In the genomic region with DNA sequence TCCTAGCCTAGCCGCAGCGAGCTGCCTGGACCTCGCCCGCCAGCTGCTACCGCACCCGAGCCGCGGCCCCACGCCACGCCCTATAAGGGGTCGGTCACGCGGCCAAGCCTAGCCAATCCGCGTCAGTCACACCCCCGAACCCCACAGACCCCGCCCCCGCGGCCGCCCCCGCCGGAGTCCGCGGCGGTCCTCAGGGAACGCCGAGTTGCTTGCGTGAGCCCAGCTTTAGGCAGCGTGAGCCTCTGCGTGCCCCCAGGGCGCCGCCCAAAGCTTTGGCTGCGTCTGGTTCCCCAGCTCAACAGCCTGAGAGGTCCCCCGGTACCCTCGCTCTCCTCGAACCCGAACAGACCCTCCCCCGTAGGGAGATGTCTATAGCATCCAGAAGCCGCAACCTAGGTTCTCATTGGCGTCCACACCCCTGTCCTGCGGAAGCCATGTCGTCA, we compare ENCODE assay signal across 8 mouse cellular contexts. TPM values are rescaled to one million over a fixed set of nuclear protein-coding genes. Genes with fewer than 3 reads are reported as not detected.
DNase-seq lines count a peak whose midpoint lies in the region; ATAC-seq and TF ChIP-seq lines count a peak whose summit lies in the region.

A gene (minus strand): TSS at position 38 of the 443 bp plus-strand sequence.

- H3K4me1 ChIP-seq in kidney, postnatal 0 days (replicated peaks; ENCODE audit: insufficient read depth, low read length), result peaks cover 12% of the 10 kb centered on the region
- H3K4me1 ChIP-seq in liver, embryonic 11.5 days (replicated peaks; ENCODE audit: control insufficient read depth, insufficient read depth, low read length), result peaks cover 11% of the 10 kb centered on the region
- no peaks in the 10 kb centered on the region for H3K4me1 ChIP-seq in neural tube, embryonic 14.5 days (ENCODE audit: control insufficient read depth, insufficient read depth, low read length)

- H3K4me2 ChIP-seq in kidney, postnatal 0 days (ENCODE audit: low read length), result peak within 1 kb of the TSS; percentile 96
- peak within 1 kb of the TSS; percentile 90 for H3K4me2 ChIP-seq in liver, embryonic 11.5 days
- peak within 1 kb of the TSS; percentile 83 for H3K4me2 ChIP-seq in neural tube, embryonic 14.5 days (ENCODE audit: low read depth, low read length)

- no peaks in the 10 kb centered on the region for H3K9me3 ChIP-seq in kidney, postnatal 0 days (replicated peaks; ENCODE audit: low read length)
- H3K9me3 ChIP-seq in liver, embryonic 11.5 days (ENCODE audit: control insufficient read depth, low read length), result no peaks in the 10 kb centered on the region
- no peaks in the 10 kb centered on the region for H3K9me3 ChIP-seq in neural tube, embryonic 14.5 days (ENCODE audit: control insufficient read depth, low read length)

- no peak for TF ChIP-seq CTCF in kidney, postnatal 0 days (IDR thresholded peaks at IDR 0.05; ENCODE audit: low read depth)

- DNase-seq in lung, adult 18-20 months, result peak; percentile 17 to 19
- no peak for DNase-seq in lung, postnatal 25 days (ENCODE audit: low spot score)
- DNase-seq in gastrocnemius, postnatal 25 days, result peak; percentile 31
- DNase-seq in kidney, postnatal 0 days (ENCODE audit: low spot score), result peak; percentile 42
- peak; percentile 65 for DNase-seq in liver, embryonic 11.5 days (ENCODE audit: low spot score)
- peak; percentile 34 to 41 for DNase-seq in thymus, adult 18-20 months

- no peak within 1 kb of the TSS for H3K27ac ChIP-seq in kidney, postnatal 0 days
- no peak within 1 kb of the TSS for H3K27ac ChIP-seq in liver, embryonic 11.5 days (ENCODE audit: low read depth, low read length)
- H3K27ac ChIP-seq in neural tube, embryonic 14.5 days (ENCODE audit: low read depth, low read length), result peak within 1 kb of the TSS; percentile 62

- peaks cover 21% of the 10 kb centered on the region for H3K27me3 ChIP-seq in kidney, postnatal 0 days (ENCODE audit: insufficient read depth, low read length)
- peaks cover 30% of the 10 kb centered on the region for H3K27me3 ChIP-seq in liver, embryonic 11.5 days (replicated peaks; ENCODE audit: control insufficient read depth, insufficient read depth, low read length)
- 0 out of 2 replicates have a peak, but pooled peaks cover 2% of the 10 kb centered on the region for H3K27me3 ChIP-seq in neural tube, embryonic 14.5 days (ENCODE audit: control insufficient read depth, insufficient read depth, low read length)

- peak; percentile 46 for ATAC-seq in common myeloid progenitor, adult 5-6 weeks (replicated peaks; ENCODE audit: low read depth, poor library complexity, severe bottlenecking)
- ATAC-seq in kidney, postnatal 0 days (replicated peaks; ENCODE audit: low FRiP score, low read depth), result peak; percentile 78
- ATAC-seq in liver, embryonic 11.5 days (replicated peaks; ENCODE audit: low FRiP score), result peak; percentile 84
- ATAC-seq in neural tube, embryonic 14.5 days (ENCODE audit: low read depth), result peak; percentile 92

- no peaks in the 10 kb centered on the region for H3K36me3 ChIP-seq in kidney, postnatal 0 days (ENCODE audit: insufficient read depth, low read length)
- no peaks in the 10 kb centered on the region for H3K36me3 ChIP-seq in liver, embryonic 11.5 days (ENCODE audit: control insufficient read depth, insufficient read depth, low read length)
- H3K36me3 ChIP-seq in neural tube, embryonic 14.5 days (ENCODE audit: control insufficient read depth, insufficient read depth, low read length), result no peaks in the 10 kb centered on the region

- WGBS in kidney, postnatal 0 days, result under 1% methylated on average over 41 of the region's 42 CpGs
- under 1% methylated on average over 40 of the region's 42 CpGs for WGBS in liver, embryonic 11.5 days
- under 1% methylated on average over 41 of the region's 42 CpGs for WGBS in neural tube, embryonic 14.5 days

- H3K4me3 ChIP-seq in kidney, postnatal 0 days (replicated peaks; ENCODE audit: low read depth, low read length), result peak within 1 kb of the TSS; percentile 49
- peak within 1 kb of the TSS; percentile 57 for H3K4me3 ChIP-seq in liver, embryonic 11.5 days (ENCODE audit: low read depth, low read length)
- H3K4me3 ChIP-seq in neural tube, embryonic 14.5 days (ENCODE audit: low read depth, low read length), result peak within 1 kb of the TSS; percentile 76

- no peak within 1 kb of the TSS for H3K9ac ChIP-seq in kidney, postnatal 0 days (ENCODE audit: low read depth, low read length)
- no peak within 1 kb of the TSS for H3K9ac ChIP-seq in liver, embryonic 11.5 days (ENCODE audit: low read depth, low read length)
- H3K9ac ChIP-seq in neural tube, embryonic 14.5 days (replicated peaks; ENCODE audit: low read depth, low read length), result peak within 1 kb of the TSS; percentile 84

RNA-seq across cellular contexts. Expression of the gene that starts here (rescaled TPM):
- total RNA-seq in common myeloid progenitor, adult 5-6 weeks (2017), result 1.8 TPM in 1 of 2 replicates, not detected in the other
- total RNA-seq in gastrocnemius, postnatal 25 days (2021), result under 1 TPM; 0.03 to 0.05 TPM
- 0.09 and 0.16 TPM in 2 replicates for polyA plus RNA-seq in kidney, postnatal 0 days (2015; fragmentation: Nextera tagmentation; extraction: Ambion mirVana)
- polyA plus RNA-seq in liver, embryonic 11.5 days (2014; fragmentation: Nextera tagmentation; extraction: Ambion mirVana), result 0.23 and 0.26 TPM in 2 replicates
- polyA plus RNA-seq in neural tube, embryonic 14.5 days (2014; fragmentation: Nextera tagmentation; extraction: Ambion mirVana), result 19.1 and 20.3 TPM in 2 replicates

Comparison
In these comparisons a context has a peak if more than half of its experiments do, and no peak if none do; other contexts are left out.
1. RNA of the gene that starts here (polyA plus RNA-seq): 19.1 to 20.3 TPM in neural tube, embryonic 14.5 days; 0.23 to 0.26 TPM in liver, embryonic 11.5 days and 0.09 to 0.16 TPM in kidney, postnatal 0 days; every median in the first group is over 10 times any median in the second.
2. Peak in DNase-seq in gastrocnemius, postnatal 25 days; RNA of the gene not detected or under 1 TPM.
3. Peak in DNase-seq, ATAC-seq, H3K4me3 ChIP-seq and H3K4me2 ChIP-seq in kidney, postnatal 0 days; RNA of the gene not detected or under 1 TPM.
4. Peak in DNase-seq, ATAC-seq, H3K4me3 ChIP-seq and H3K4me2 ChIP-seq in liver, embryonic 11.5 days; RNA of the gene not detected or under 1 TPM.
5. Peak in every context shown above with its lines, with median percentiles within 50 percentile points of each other: ATAC-seq, H3K4me2 ChIP-seq and H3K4me3 ChIP-seq.